Mouse (Mus musculus): ENCODE measurements around the gene Fam227b. TPM values are rescaled to one million over a fixed set of nuclear protein-coding genes. Genes with fewer than 3 reads are reported as not detected.

The Fam227b gene
- total RNA-seq, 2 experiments from 2014 or later: 0.19 TPM; not detected in 1

GRCm38 (mm10) chr2:126006742-126007141 lies 145.1 kb downstream of the Fam227b start:
- DNase-seq (ENCODE audit: low spot score in 2 of 2): no peak

- peak; percentile 67 to 78 for DNase-seq (ENCODE audit: low spot score in 2 of 2)
Measured at GRCm38 (mm10) chr2:126006088-126006487, 145.7 kb downstream of the Fam227b start.

GRCm38 (mm10) chr2:126002291-126002690 lies 149.5 kb downstream of the Fam227b start:
- DNase-seq (ENCODE audit: low spot score in 2 of 2): no peak

DNA sequence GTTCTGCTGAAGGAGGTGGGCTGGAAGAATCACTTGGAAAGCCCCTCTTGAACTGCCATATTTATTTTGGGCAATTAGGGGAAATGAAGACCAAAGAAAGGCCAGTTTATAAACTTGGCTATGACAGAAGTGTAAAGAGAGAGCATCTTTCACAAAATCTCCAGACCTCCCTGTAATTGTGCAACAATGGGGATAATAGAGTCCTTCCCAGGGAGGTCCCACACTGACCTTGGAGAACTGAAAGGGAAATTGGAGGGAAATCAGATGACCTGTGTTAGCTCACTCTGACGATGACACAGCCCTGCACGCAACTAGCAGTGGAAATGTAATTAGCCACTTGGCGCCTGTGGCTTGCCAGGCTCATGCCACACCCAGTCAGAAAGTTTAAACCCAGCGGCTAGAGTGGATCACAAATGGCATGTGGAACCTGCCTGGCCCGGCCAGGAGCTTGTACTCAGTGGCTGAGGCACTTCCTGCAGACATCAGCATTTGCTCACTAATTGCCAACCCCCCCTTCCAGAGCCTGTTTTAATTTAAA lies 175.9 kb downstream of the Fam227b start:
- DNase-seq (ENCODE audit: low spot score in 2 of 2): no peak

DNA sequence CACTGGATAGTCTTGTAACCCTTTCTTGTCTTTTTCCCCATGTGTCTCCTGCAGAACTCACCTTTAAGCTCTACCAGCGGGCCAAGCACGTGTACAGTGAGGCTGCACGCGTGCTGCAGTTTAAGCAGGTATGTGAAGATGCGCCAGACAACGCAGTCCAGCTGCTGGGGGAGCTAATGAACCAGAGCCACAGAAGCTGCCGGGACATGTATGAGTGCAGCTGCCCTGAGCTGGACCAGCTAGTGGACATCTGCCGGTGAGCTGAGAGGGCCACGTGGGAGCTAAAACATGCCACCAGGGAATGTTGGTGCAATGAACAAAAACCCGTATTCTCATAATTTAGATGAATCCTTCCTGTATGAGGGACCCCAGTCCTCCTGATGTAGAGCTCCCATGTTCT lies 176.6 kb downstream of the Fam227b start:
- DNase-seq (ENCODE audit: low spot score in 2 of 2): no peak

DNA sequence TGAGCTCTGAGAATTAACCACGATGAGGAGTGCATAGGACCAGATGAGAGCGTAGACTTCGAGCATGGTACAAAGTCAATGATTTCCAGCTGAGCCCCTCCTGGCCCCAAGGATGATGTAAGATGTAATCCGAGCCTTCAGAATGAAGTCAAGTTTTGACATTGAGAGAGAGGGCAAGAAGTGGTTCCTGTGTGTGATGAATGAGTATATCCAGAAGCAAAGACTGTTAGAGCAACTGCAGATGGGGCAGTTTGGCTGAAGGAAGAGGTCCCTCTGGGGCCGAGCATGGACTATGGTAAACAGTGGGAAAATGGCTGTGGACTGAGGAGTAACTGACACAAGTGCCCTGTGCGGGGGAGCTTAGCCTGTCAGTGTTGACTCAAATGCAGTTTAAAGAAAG lies 178.6 kb downstream of the Fam227b start:
- no peak for DNase-seq (ENCODE audit: low spot score in 2 of 2)

DNA sequence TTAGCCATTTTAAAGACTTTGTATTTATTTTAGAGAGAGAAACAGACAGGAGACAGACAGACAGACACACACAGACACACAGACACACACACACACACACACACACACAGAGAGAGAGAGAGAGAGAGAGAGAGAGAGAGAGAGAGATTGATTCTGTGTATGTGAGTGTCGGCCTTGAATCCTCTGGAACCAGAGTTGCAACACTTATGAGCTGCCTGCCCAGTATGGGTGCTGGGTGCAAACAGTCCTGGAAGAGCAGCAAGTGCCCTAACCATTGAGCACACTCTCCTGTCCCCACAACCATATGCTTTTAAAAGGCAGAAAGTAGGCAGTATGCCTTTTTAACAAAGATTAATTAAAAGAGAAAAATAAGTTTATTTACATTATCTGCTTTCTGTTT lies 183.0 kb downstream of the Fam227b start:
- no peak for DNase-seq (ENCODE audit: low spot score in 2 of 2)

DNA sequence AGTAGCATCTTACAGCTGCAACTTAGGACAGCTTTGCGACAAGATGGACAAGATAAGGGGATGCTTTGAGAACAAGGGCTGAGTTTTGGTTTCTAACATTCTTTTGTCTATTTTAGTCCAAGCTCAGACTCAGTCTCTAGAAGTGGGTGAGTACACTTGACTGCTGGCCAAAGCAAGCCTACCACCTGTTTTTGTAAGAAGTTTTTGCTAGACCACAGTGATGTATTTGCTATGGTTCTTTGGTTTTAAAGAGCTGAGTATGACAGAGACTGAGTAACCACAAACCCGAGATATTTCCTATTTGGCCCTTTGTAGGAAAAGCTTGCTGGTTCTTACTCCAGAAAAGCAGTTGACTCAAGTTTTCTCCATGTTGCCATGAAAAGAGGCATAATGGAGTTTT lies 203.6 kb downstream of the Fam227b start:
- peak in 1 of 2 experiments; percentile 32 for DNase-seq (ENCODE audit: low spot score in 2 of 2)

- DNase-seq (ENCODE audit: low spot score in 2 of 2): no peak
Measured at GRCm38 (mm10) chr2:125943301-125943700, 208.5 kb downstream of the Fam227b start.

- DNase-seq (ENCODE audit: low spot score in 2 of 2): peak in 1 of 2 experiments; percentile 24
Measured at GRCm38 (mm10) chr2:125941111-125941785, 210.6 kb downstream of the Fam227b start.

DNA sequence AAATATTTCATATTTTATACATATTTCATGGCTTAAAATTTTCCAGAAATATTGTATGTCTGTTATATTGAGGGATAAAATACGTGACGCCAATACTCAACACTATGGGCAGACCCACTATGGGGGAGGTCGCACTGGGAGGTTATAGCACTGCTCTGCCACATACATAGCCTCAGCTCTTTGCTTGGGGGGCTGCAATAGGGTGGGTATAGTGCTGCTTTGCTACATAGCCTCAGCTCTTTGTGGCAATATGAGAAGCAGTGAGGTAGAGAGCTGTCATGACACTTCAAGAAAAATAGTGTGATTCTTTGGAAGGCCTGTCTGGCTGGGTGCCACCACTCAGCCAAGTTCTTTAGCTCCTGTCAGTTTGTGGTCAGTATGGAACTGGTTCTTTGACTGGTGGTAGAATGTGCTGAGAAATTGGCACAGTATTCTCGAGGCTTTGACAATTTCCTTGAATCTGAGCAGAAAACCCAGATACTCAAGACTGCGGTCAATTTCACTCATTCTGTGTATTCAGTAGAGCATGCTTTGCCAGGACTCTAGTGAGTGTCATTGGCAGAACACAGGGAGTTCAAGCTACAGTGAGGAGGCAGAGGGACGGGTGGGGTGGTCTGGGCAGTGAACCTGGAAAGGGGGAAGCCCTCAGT lies 212.7 kb downstream of the Fam227b start:
- DNase-seq (ENCODE audit: low spot score in 2 of 2): no peak

GRCm38 (mm10) chr2:125936396-125936795 lies 215.4 kb downstream of the Fam227b start:
- no peak for DNase-seq (ENCODE audit: low spot score in 2 of 2)

GRCm38 (mm10) chr2:125933977-125934376 lies 217.8 kb downstream of the Fam227b start:
- no peak for DNase-seq (ENCODE audit: low spot score in 2 of 2)

Other genes with a start within 250 kb of the Fam227b start
- gene Fgf7, start 117.3 kb downstream of the Fam227b start, total RNA-seq (2021): under 1 TPM; 0.60 to 0.70 TPM
- 10 to 100 TPM; 10.9 to 11.3 TPM for gene Dtwd1, start 137 bp upstream of the Fam227b start, total RNA-seq (2021)
- gene Gm17555, start 63.1 kb upstream of the Fam227b start, total RNA-seq (2021): not detected

Data from left cerebral cortex, adult 18-20 months (tissue).